Mouse (Mus musculus): ENCODE measurements at regions not wholly inside any gene's neighbourhood (a gene's known extent, or its start where the extent isn't known, plus 50 kb on each side); places are given as distances from the start of the nearest gene placed in this dataset.
"Not testable (repeated sequence)": the region's sequence is repeated elsewhere in the genome, so short reads cannot be mapped to it uniquely, and the experiment has no call there.

GRCm38 (mm10) chr15:3171774-3172173 is 96.6 kb upstream of the Selenop start:
- no peak for DNase-seq

- no peak for DNase-seq
These were observed 94.3 kb upstream of the Selenop start for GRCm38 (mm10) chr15:3174072-3174471.

- DNase-seq = no peak
These were observed 93.5 kb upstream of the Selenop start for GRCm38 (mm10) chr15:3174848-3175247.

GRCm38 (mm10) chr15:3201912-3202653 is 66.3 kb upstream of the Selenop start:
- peak; percentile 12 to 53 for DNase-seq

GRCm38 (mm10) chr15:3205522-3205921 is 62.8 kb upstream of the Selenop start:
- DNase-seq = no peak

GRCm38 (mm10) chr15:3206076-3206475 is 62.3 kb upstream of the Selenop start:
- DNase-seq = not testable (repeated sequence)

- peak in 1 of 2 experiments; percentile 46 for DNase-seq
These were observed 54.6 kb upstream of the Selenop start for GRCm38 (mm10) chr15:3213721-3214120.

GRCm38 (mm10) chr15:3215201-3215600 is 53.1 kb upstream of the Selenop start:
- no peak for DNase-seq
